Mouse (Mus musculus): ENCODE results near the gene AL731706.1. TPM values are rescaled to one million over a fixed set of nuclear protein-coding genes. Genes with fewer than 3 reads are reported as not detected.
"Not testable (repeated sequence)": the region's sequence is repeated elsewhere in the genome, so short reads cannot be mapped to it uniquely, and the experiment has no call there.

AL731706.1 gene
- polyA plus RNA-seq, 1 experiment from 2014 or later, result 24.0 TPM

- no peaks in the 10 kb centered on the region for H3K27me3 ChIP-seq (ENCODE audit: control insufficient read depth, insufficient read depth, low read length)
- H3K9ac ChIP-seq, result no peak overlapping the region
- 0 out of 2 replicates have a peak, but pooled peaks cover 4% of the 10 kb centered on the region for H3K4me1 ChIP-seq (replicated peaks; ENCODE audit: control insufficient read depth, insufficient read depth, low read length)
- H3K4me2 ChIP-seq (replicated peaks), result no peak overlapping the region
- no peak for DNase-seq (ENCODE audit: low spot score)
- H3K36me3 ChIP-seq (replicated peaks; ENCODE audit: control insufficient read depth, insufficient read depth), result no peaks in the 10 kb centered on the region
- H3K9me3 ChIP-seq (ENCODE audit: control insufficient read depth, low read length), result no peaks in the 10 kb centered on the region
- 7% methylated on average over 4 of the region's 4 CpGs for WGBS
- H3K27ac ChIP-seq, result peak overlapping the region; percentile 45; the same call in 1 of the 2 replicates
- no peak overlapping the region for H3K4me3 ChIP-seq (replicated peaks; ENCODE audit: low read length)
- no peak for ATAC-seq (ENCODE audit: low FRiP score)
Observed at GRCm38 (mm10) chr2:136911958-136912411, 20.8 kb upstream of the AL731706.1 start.

GRCm38 (mm10) chr2:136909298-136909697 is 18.1 kb upstream of the AL731706.1 start:
- DNase-seq (ENCODE audit: low spot score), result no peak
- Histone ChIP-seq H3K9ac (no peak overlapping the region), H3K9me3 (ENCODE audit: control insufficient read depth, low read length) (no peaks in the 10 kb centered on the region), H3K4me2 (replicated peaks) (no peak overlapping the region), H3K27ac (no peak overlapping the region), H3K4me3 (replicated peaks; ENCODE audit: low read length) (no peak overlapping the region), H3K4me1 (replicated peaks; ENCODE audit: control insufficient read depth, insufficient read depth, low read length) (0 out of 2 replicates have a peak, but pooled peaks cover 4% of the 10 kb centered on the region), H3K27me3 (ENCODE audit: control insufficient read depth, insufficient read depth, low read length) (no peaks in the 10 kb centered on the region), H3K36me3 (replicated peaks; ENCODE audit: control insufficient read depth, insufficient read depth) (peaks cover 11% of the 10 kb centered on the region; the same call in 1 of the 2 replicates)
- 71% methylated on average over 2 of the region's 2 CpGs for WGBS
- no peak for ATAC-seq (ENCODE audit: low FRiP score)

- H3K27me3 ChIP-seq (ENCODE audit: control insufficient read depth, insufficient read depth, low read length), result no peaks in the 10 kb centered on the region
- ATAC-seq (ENCODE audit: low FRiP score) (no peak), DNase-seq (ENCODE audit: low spot score) (no peak)
- 0 out of 2 replicates have a peak, but pooled peaks cover 4% of the 10 kb centered on the region for H3K4me1 ChIP-seq (replicated peaks; ENCODE audit: control insufficient read depth, insufficient read depth, low read length)
- no peak overlapping the region for H3K4me2 ChIP-seq (replicated peaks)
- no peaks in the 10 kb centered on the region for H3K9me3 ChIP-seq (ENCODE audit: control insufficient read depth, low read length)
- 43% methylated on average over 3 of the region's 3 CpGs for WGBS
- H3K36me3 ChIP-seq (replicated peaks; ENCODE audit: control insufficient read depth, insufficient read depth), result peaks cover 11% of the 10 kb centered on the region; the same call in 1 of the 2 replicates
- no peak overlapping the region for H3K27ac ChIP-seq
- H3K9ac ChIP-seq, result no peak overlapping the region
- H3K4me3 ChIP-seq (replicated peaks; ENCODE audit: low read length), result no peak overlapping the region
Observed at GRCm38 (mm10) chr2:136908596-136908995, 17.4 kb upstream of the AL731706.1 start.

- H3K27ac ChIP-seq, result no peak overlapping the region
- no peaks in the 10 kb centered on the region for H3K9me3 ChIP-seq (ENCODE audit: control insufficient read depth, low read length)
- H3K27me3 ChIP-seq (ENCODE audit: control insufficient read depth, insufficient read depth, low read length), result no peaks in the 10 kb centered on the region
- 87% methylated on average over 2 of the region's 2 CpGs for WGBS
- H3K4me3 ChIP-seq (replicated peaks; ENCODE audit: low read length), result no peak overlapping the region
- no peak overlapping the region for H3K9ac ChIP-seq
- peaks cover 8% of the 10 kb centered on the region; the same call in 1 of the 2 replicates for H3K4me1 ChIP-seq (replicated peaks; ENCODE audit: control insufficient read depth, insufficient read depth, low read length)
- DNase-seq (ENCODE audit: low spot score), result no peak
- H3K36me3 ChIP-seq (replicated peaks; ENCODE audit: control insufficient read depth, insufficient read depth), result no peaks in the 10 kb centered on the region
- no peak overlapping the region for H3K4me2 ChIP-seq (replicated peaks)
- no peak for ATAC-seq (ENCODE audit: low FRiP score)
Observed at GRCm38 (mm10) chr2:136896131-136896530, 4.9 kb upstream of the AL731706.1 start.

- Histone ChIP-seq H3K4me1 (replicated peaks; ENCODE audit: control insufficient read depth, insufficient read depth, low read length) (peaks cover 14% of the 10 kb centered on the region), H3K4me3 (replicated peaks; ENCODE audit: low read length) (no peak overlapping the region), H3K9me3 (ENCODE audit: control insufficient read depth, low read length) (no peaks in the 10 kb centered on the region), H3K36me3 (replicated peaks; ENCODE audit: control insufficient read depth, insufficient read depth) (no peaks in the 10 kb centered on the region), H3K27me3 (ENCODE audit: control insufficient read depth, insufficient read depth, low read length) (no peaks in the 10 kb centered on the region), H3K4me2 (replicated peaks) (no peak overlapping the region), H3K27ac (no peak overlapping the region), H3K9ac (no peak overlapping the region)
- ATAC-seq (ENCODE audit: low FRiP score), result no peak
- 62% methylated on average over 2 of the region's 2 CpGs for WGBS
- no peak for DNase-seq (ENCODE audit: low spot score)
Observed at GRCm38 (mm10) chr2:136894494-136894893, 3.3 kb upstream of the AL731706.1 start.

GRCm38 (mm10) chr2:136891951-136892371 is 772 bp upstream of the AL731706.1 start:
- Histone ChIP-seq H3K9ac (peak overlapping the region; percentile 67), H3K36me3 (replicated peaks; ENCODE audit: control insufficient read depth, insufficient read depth) (no peaks in the 10 kb centered on the region), H3K4me2 (replicated peaks) (peak overlapping the region; percentile 63), H3K4me1 (replicated peaks; ENCODE audit: control insufficient read depth, insufficient read depth, low read length) (peaks cover 14% of the 10 kb centered on the region), H3K27me3 (ENCODE audit: control insufficient read depth, insufficient read depth, low read length) (no peaks in the 10 kb centered on the region), H3K4me3 (replicated peaks; ENCODE audit: low read length) (peak overlapping the region; percentile 54), H3K9me3 (ENCODE audit: control insufficient read depth, low read length) (no peaks in the 10 kb centered on the region), H3K27ac (peak overlapping the region; percentile 96)
- peak; percentile 84 for ATAC-seq (ENCODE audit: low FRiP score)
- under 1% methylated on average over 23 of the region's 23 CpGs for WGBS
- peak; percentile 97 for DNase-seq (ENCODE audit: low spot score)

- DNase-seq (ENCODE audit: low spot score); H3K36me3 ChIP-seq (replicated peaks; ENCODE audit: control insufficient read depth, insufficient read depth); H3K9me3 ChIP-seq (ENCODE audit: control insufficient read depth, low read length); H3K27me3 ChIP-seq (ENCODE audit: control insufficient read depth, insufficient read depth, low read length): not testable (repeated sequence)
- peak overlapping the region; percentile 65 for H3K9ac ChIP-seq
- ATAC-seq (ENCODE audit: low FRiP score), result peak; percentile 56; the same call in 1 of the 2 replicates
- 8% methylated on average over 15 of the region's 15 CpGs for WGBS
- peaks cover 14% of the 10 kb centered on the region for H3K4me1 ChIP-seq (replicated peaks; ENCODE audit: control insufficient read depth, insufficient read depth, low read length)
- peak overlapping the region; percentile 54 for H3K4me2 ChIP-seq (replicated peaks)
- H3K4me3 ChIP-seq (replicated peaks; ENCODE audit: low read length), result peak overlapping the region; percentile 54
- peak overlapping the region; percentile 96 for H3K27ac ChIP-seq
Observed at GRCm38 (mm10) chr2:136890716-136891067, 497 bp downstream of the AL731706.1 start.

- Histone ChIP-seq H3K9ac (no peak overlapping the region), H3K27ac (no peak overlapping the region), H3K4me2 (replicated peaks) (no peak overlapping the region), H3K36me3 (replicated peaks; ENCODE audit: control insufficient read depth, insufficient read depth) (peaks cover 35% of the 10 kb centered on the region), H3K4me3 (replicated peaks; ENCODE audit: low read length) (no peak overlapping the region), H3K4me1 (replicated peaks; ENCODE audit: control insufficient read depth, insufficient read depth, low read length) (peaks cover 6% of the 10 kb centered on the region), H3K9me3 (ENCODE audit: control insufficient read depth, low read length) (no peaks in the 10 kb centered on the region), H3K27me3 (ENCODE audit: control insufficient read depth, insufficient read depth, low read length) (no peaks in the 10 kb centered on the region)
- ATAC-seq (ENCODE audit: low FRiP score) (no peak), DNase-seq (ENCODE audit: low spot score) (peak; percentile 67)
- WGBS, result 62% methylated on average over 4 of the region's 4 CpGs
Observed at GRCm38 (mm10) chr2:136886846-136887245, 4.3 kb downstream of the AL731706.1 start.

- WGBS, result 100% methylated on average over 2 of the region's 2 CpGs
- no peak for ATAC-seq (ENCODE audit: low FRiP score)
- DNase-seq (ENCODE audit: low spot score), result no peak
- peaks cover 48% of the 10 kb centered on the region for H3K36me3 ChIP-seq (replicated peaks; ENCODE audit: control insufficient read depth, insufficient read depth)
- no peak within 1 kb of the TSS for H3K4me3 ChIP-seq (replicated peaks; ENCODE audit: low read length)
- no peaks in the 10 kb centered on the region for H3K9me3 ChIP-seq (ENCODE audit: control insufficient read depth, low read length)
- H3K27me3 ChIP-seq (ENCODE audit: control insufficient read depth, insufficient read depth, low read length), result no peaks in the 10 kb centered on the region
- peaks cover 6% of the 10 kb centered on the region for H3K4me1 ChIP-seq (replicated peaks; ENCODE audit: control insufficient read depth, insufficient read depth, low read length)
- H3K27ac ChIP-seq, result no peak within 1 kb of the TSS
- no peak within 1 kb of the TSS for H3K9ac ChIP-seq
- no peak within 1 kb of the TSS for H3K4me2 ChIP-seq (replicated peaks)
Observed at GRCm38 (mm10) chr2:136885579-136885978, 5.6 kb downstream of the AL731706.1 start, which contains the start of gene AL731706.2. AL731706.2 (minus strand) TSS chr2:136885679.
